Mouse (Mus musculus) myocyte (in vitro differentiated cells): Measurements from ENCODE around the gene Cacna1a. TPM values are rescaled to one million over a fixed set of nuclear protein-coding genes. Genes with fewer than 3 reads are reported as not detected.

Experiments
- H3K27me3 ChIP-seq: one replicate; pipeline ENCODE4 v1.6.1; 2011; ENCODE audit not compliant: control insufficient read depth, insufficient read depth, insufficient read length
- H3K36me3 ChIP-seq: one replicate; pipeline ENCODE4 v1.6.1; 2011; ENCODE audit not compliant: control insufficient read depth, insufficient read depth
- H3K4me2 ChIP-seq: one replicate; pipeline ENCODE4 v1.6.1; 2011; ENCODE audit warnings: low read depth, control low read depth
- H3K4me3 ChIP-seq: one replicate; pipeline ENCODE4 v1.5.1; 2011; ENCODE audit warnings: mild to moderate bottlenecking, control low read depth, moderate library complexity
- H3K79me2 ChIP-seq: one replicate; pipeline ENCODE4 v1.6.1; 2011; ENCODE audit not compliant: control insufficient read depth, insufficient read depth
- H3ac ChIP-seq: one replicate; pipeline ENCODE4 v1.6.1; 2011; ENCODE audit not compliant: control insufficient read depth, insufficient read length
- CEBPB ChIP-seq: IDR thresholded peaks from 2 replicates; pipeline ENCODE4 v1.6.1; 2011; ENCODE audit warnings: mild to moderate bottlenecking, moderate library complexity; ENCODE audit not compliant: poor library complexity, insufficient read depth, severe bottlenecking
- E2F4 ChIP-seq: IDR thresholded peaks from one replicate; pipeline ENCODE4 v1.6.1; 2011; ENCODE audit warnings: mild to moderate bottlenecking, control low read depth, moderate library complexity; ENCODE audit not compliant: insufficient read depth
- MAX ChIP-seq: IDR thresholded peaks from one replicate; pipeline ENCODE4 v1.6.1; 2011; ENCODE audit warnings: low read depth, mild to moderate bottlenecking, control low read depth
- MYOD1 ChIP-seq, 3 experiments: IDR thresholded peaks; one replicate each; pipeline ENCODE4 v1.6.1; 2011; ENCODE audit warnings: control low read depth in 2 of 3, low read depth in 2 of 3, mild to moderate bottlenecking in 2 of 3, moderate library complexity in 1 of 3; ENCODE audit not compliant: insufficient read length in 2 of 3, control insufficient read depth in 1 of 3
- MYOG ChIP-seq, 3 experiments: IDR thresholded peaks; one replicate each; pipeline ENCODE4 v1.6.1; 2011; ENCODE audit warnings: control low read depth in 2 of 3, low read depth in 2 of 3, mild to moderate bottlenecking in 2 of 3; ENCODE audit not compliant: insufficient read length in 2 of 3, control insufficient read depth in 1 of 3, insufficient read depth in 1 of 3
- POLR2A ChIP-seq: IDR thresholded peaks from one replicate; pipeline ENCODE4 v1.6.1; 2011; ENCODE audit warnings: low read depth, mild to moderate bottlenecking, control low read depth, moderate library complexity; ENCODE audit not compliant: insufficient read length
- POLR2AphosphoS2 ChIP-seq: IDR thresholded peaks from one replicate; pipeline ENCODE4 v1.6.1; 2011; ENCODE audit warnings: low read depth, control low read depth; ENCODE audit not compliant: insufficient read length
- REST ChIP-seq: IDR thresholded peaks from one replicate; pipeline ENCODE4 v1.6.1; 2011; ENCODE audit warnings: mild to moderate bottlenecking, control low read depth, moderate library complexity; ENCODE audit not compliant: insufficient read depth, insufficient read length
- SRF ChIP-seq: IDR thresholded peaks from one replicate; pipeline ENCODE4 v1.6.1; 2011; ENCODE audit warnings: low read depth; ENCODE audit not compliant: control insufficient read depth, insufficient read length
- TCF12 ChIP-seq: IDR thresholded peaks from one replicate; pipeline ENCODE4 v1.6.1; 2011; ENCODE audit warnings: mild to moderate bottlenecking, control low read depth; ENCODE audit not compliant: poor library complexity, insufficient read depth, severe bottlenecking
- TCF3 ChIP-seq: IDR thresholded peaks from one replicate; pipeline ENCODE4 v1.6.1; 2011; ENCODE audit warnings: low read depth, control low read depth; ENCODE audit not compliant: insufficient read length
- USF1 ChIP-seq: IDR thresholded peaks from one replicate; pipeline ENCODE4 v1.6.1; 2011; ENCODE audit warnings: low read depth, mild to moderate bottlenecking, control low read depth, moderate library complexity
- polyA plus RNA-seq: library from polyadenylated mRNA; unstranded; fragments of >200 nt; fragmentation: generic; extraction: Trizol; gene quantifications from one replicate; pipeline ENCODE4 v1.2.1, GENCODE M21; 2012; ENCODE audit warnings: missing spikeins

The Cacna1a gene
- polyA plus RNA-seq, 1 experiment = 1.8 TPM

DNA sequence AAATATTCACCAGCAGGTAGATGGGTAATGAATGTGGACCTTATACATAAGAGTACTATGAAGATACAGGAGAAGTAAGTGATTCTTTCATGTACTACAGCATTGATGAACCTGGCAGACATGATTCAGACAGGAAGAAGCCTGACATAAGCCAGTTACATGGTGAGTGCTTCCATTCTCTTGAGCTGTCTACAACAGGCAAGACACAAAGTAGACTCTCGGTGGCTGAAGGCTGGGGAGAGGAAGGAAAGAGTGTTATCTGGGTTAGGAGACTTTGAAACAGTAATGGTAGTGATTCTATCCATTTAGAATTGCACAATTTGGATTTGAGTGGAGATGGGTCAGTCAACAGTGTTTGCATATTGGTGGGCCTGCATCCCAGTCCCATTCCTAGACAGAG is 270.7 kb downstream of the Cacna1a start:
- H3K36me3 ChIP-seq = no peaks in the 10 kb centered on the region
- TF ChIP-seq SRF (no peak), TCF3 (no peak), USF1 (no peak), MYOD1 (IDR thresholded peaks at IDR 0.05; ENCODE audit: control insufficient read depth in 1 of 3, insufficient read length in 2 of 3, low read depth in 2 of 3) (no peak), POLR2A (no peak), MYOG (IDR thresholded peaks at IDR 0.05; ENCODE audit: control insufficient read depth in 1 of 3, insufficient read depth in 1 of 3, insufficient read length in 2 of 3, low read depth in 2 of 3) (no peak), REST (no peak), TCF12 (no peak), POLR2AphosphoS2 (no peak), CEBPB (no peak), MAX (no peak), E2F4 (no peak)
- H3K4me3 ChIP-seq = no peak overlapping the region
- peaks cover 21% of the 10 kb centered on the region for H3K79me2 ChIP-seq
- H3ac ChIP-seq = no peak overlapping the region
- no peak overlapping the region for H3K4me2 ChIP-seq
- no peaks in the 10 kb centered on the region for H3K27me3 ChIP-seq

- Histone ChIP-seq H3K79me2 (peaks cover 21% of the 10 kb centered on the region), H3K27me3 (no peaks in the 10 kb centered on the region), H3K4me3 (peak overlapping the region; percentile 99), H3K36me3 (no peaks in the 10 kb centered on the region), H3K4me2 (peak overlapping the region; percentile 88), H3ac (peak overlapping the region; percentile 77)
- peak; percentile 92 for TF ChIP-seq SRF
- TF ChIP-seq POLR2A = peak; percentile 38
- no peak for TF ChIP-seq MYOD1 (IDR thresholded peaks at IDR 0.05; ENCODE audit: control insufficient read depth in 1 of 3, insufficient read length in 2 of 3, low read depth in 2 of 3)
- no peak for TF ChIP-seq CEBPB
- TF ChIP-seq POLR2AphosphoS2 = peak; percentile 82
These were observed 271.9 kb downstream of the Cacna1a start for GRCm38 (mm10) chr8:84659936-84660818.

DNA sequence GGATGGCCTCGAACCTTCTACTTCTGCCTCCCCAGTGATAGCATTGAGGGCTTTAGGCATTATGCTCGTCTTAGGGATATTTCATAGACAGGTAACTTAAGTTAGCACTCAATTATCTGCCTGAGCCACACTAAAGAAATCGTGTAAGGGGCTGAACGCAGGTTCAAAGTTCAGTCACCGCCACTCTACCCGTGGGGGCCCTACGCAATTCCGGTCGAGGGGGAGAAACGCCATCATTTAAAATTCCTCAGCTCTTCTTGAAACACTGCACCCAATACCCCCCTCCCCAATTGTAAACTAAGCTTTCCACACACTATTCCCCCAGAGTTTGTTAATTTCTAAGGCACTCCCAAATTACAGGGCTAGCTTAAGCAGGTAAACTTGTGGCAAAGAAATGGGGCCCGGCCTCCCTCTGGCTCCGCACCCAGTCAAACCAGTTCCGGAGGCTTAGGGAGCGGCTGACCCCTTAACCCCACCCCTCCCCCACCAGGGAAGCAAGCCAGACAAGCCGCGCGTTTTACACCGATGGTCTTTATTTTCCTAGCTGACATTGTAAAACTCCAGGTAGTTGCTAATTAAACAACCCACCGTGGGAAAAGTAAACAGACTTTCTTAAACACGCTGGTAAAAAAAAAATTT is 272.7 kb downstream of the Cacna1a start:
- Histone ChIP-seq H3K27me3 (no peaks in the 10 kb centered on the region), H3ac (peak overlapping the region; percentile 77), H3K4me3 (peak overlapping the region; percentile 99), H3K4me2 (peak overlapping the region; percentile 88), H3K36me3 (no peaks in the 10 kb centered on the region), H3K79me2 (peaks cover 21% of the 10 kb centered on the region)
- TF ChIP-seq POLR2AphosphoS2 (peak; percentile 42), TCF12 (no peak), POLR2A (peak; percentile 9), CEBPB (no peak), TCF3 (no peak), SRF (no peak), USF1 (no peak), REST (no peak)

GRCm38 (mm10) chr8:84661458-84661871 is 273.2 kb downstream of the Cacna1a start:
- Histone ChIP-seq H3K27me3 (no peaks in the 10 kb centered on the region), H3K4me2 (peak overlapping the region; percentile 88), H3K79me2 (peaks cover 21% of the 10 kb centered on the region), H3K4me3 (peak overlapping the region; percentile 99), H3K36me3 (no peaks in the 10 kb centered on the region), H3ac (peak overlapping the region; percentile 77)
- peak; percentile 96 for TF ChIP-seq CEBPB
- TF ChIP-seq USF1 = no peak
- peak; percentile 88 for TF ChIP-seq POLR2A
- TF ChIP-seq MAX = peak; percentile 29
- TF ChIP-seq E2F4 = no peak
- peak in 1 of 3 experiments; percentile 73 for TF ChIP-seq MYOD1 (IDR thresholded peaks at IDR 0.05; ENCODE audit: control insufficient read depth in 1 of 3, insufficient read length in 2 of 3, low read depth in 2 of 3)
- TF ChIP-seq SRF = peak; percentile 35
- peak; percentile 85 for TF ChIP-seq POLR2AphosphoS2
- TF ChIP-seq MYOG (IDR thresholded peaks at IDR 0.05; ENCODE audit: control insufficient read depth in 1 of 3, insufficient read depth in 1 of 3, insufficient read length in 2 of 3, low read depth in 2 of 3) = peak in 1 of 3 experiments; percentile 84
- no peak for TF ChIP-seq TCF3
